Mouse (Mus musculus) hindbrain, embryonic 12.5 days (tissue): ENCODE measurements around the gene Zpld1. TPM values are rescaled to one million over a fixed set of nuclear protein-coding genes. Genes with fewer than 3 reads are reported as not detected.

ENCODE experiments used
- ATAC-seq: fragments of 200-750 bp; cut with Nextera tagmentation; 2 replicates; pipeline ENCODE4 v1.8.0; 2017; ENCODE audit warnings: moderate TSS enrichment; ENCODE audit not compliant: low FRiP score
- H3K27ac ChIP-seq: fragments of 300-500 bp; sonication (generic); 2 replicates; pipeline ENCODE4 v1.5.1; 2016; ENCODE audit warnings: mild to moderate bottlenecking
- H3K27me3 ChIP-seq: fragments of 300-500 bp; sonication (generic); 2 replicates; pipeline ENCODE4 v1.6.1; 2016; ENCODE audit warnings: mild to moderate bottlenecking
- H3K36me3 ChIP-seq: fragments of 300-500 bp; sonication (generic); 2 replicates; pipeline ENCODE4 v1.6.1; 2016; ENCODE audit warnings: mild to moderate bottlenecking
- H3K4me1 ChIP-seq: fragments of 300-500 bp; sonication (generic); 2 replicates; pipeline ENCODE4 v1.6.1; 2016
- H3K4me2 ChIP-seq: fragments of 300-500 bp; sonication (generic); replicated peaks from 2 replicates; pipeline ENCODE4 v1.6.1; 2016; ENCODE audit warnings: mild to moderate bottlenecking
- H3K4me3 ChIP-seq: fragments of 300-500 bp; sonication (generic); 2 replicates; pipeline ENCODE4 v1.5.1; 2016; ENCODE audit warnings: mild to moderate bottlenecking
- H3K9ac ChIP-seq: fragments of 300-500 bp; sonication (generic); 2 replicates; pipeline ENCODE4 v1.6.1; 2016; ENCODE audit warnings: mild to moderate bottlenecking, moderate library complexity
- H3K9me3 ChIP-seq: fragments of 300-500 bp; sonication (generic); replicated peaks from 2 replicates; pipeline ENCODE4 v1.6.1; 2016; ENCODE audit warnings: mild to moderate bottlenecking
- WGBS: fragments of 180-500 bp; shearing (Covaris S2); methylation state at CpG from one replicate; pipeline ENCODE4 v1.1.7; 2016; 5-methylcytosine and 5-hydroxymethylcytosine counted together
- polyA plus RNA-seq: library from polyadenylated mRNA; unstranded; fragments of >200 nt; fragmentation: Nextera tagmentation; extraction: Ambion mirVana; gene quantifications from 2 replicates; pipeline ENCODE4 v1.2.1, GENCODE M21; 2016

Zpld1 gene
- polyA plus RNA-seq = 10.8 and 11.6 TPM in 2 replicates

- 94% methylated on average over 2 of the region's 2 CpGs for WGBS
- H3K9ac ChIP-seq = no peak within 1 kb of the TSS
- no peaks in the 10 kb centered on the region for H3K4me1 ChIP-seq
- H3K4me2 ChIP-seq = no peak within 1 kb of the TSS
- no peaks in the 10 kb centered on the region for H3K36me3 ChIP-seq
- H3K27me3 ChIP-seq = no peaks in the 10 kb centered on the region
- H3K9me3 ChIP-seq = no peaks in the 10 kb centered on the region
- H3K4me3 ChIP-seq = no peak within 1 kb of the TSS
- H3K27ac ChIP-seq = no peak within 1 kb of the TSS
- no peak for ATAC-seq
These were observed at the start of gene Zpld1 for GRCm38 (mm10) chr16:55297886-55298285. Zpld1 (minus strand) TSS chr16:55297986.

- Histone ChIP-seq H3K9me3 (0 out of 2 replicates have a peak, but pooled peaks cover 2% of the 10 kb centered on the region), H3K4me3 (no peak overlapping the region), H3K4me2 (no peak overlapping the region), H3K4me1 (no peaks in the 10 kb centered on the region), H3K9ac (no peak overlapping the region), H3K27me3 (no peaks in the 10 kb centered on the region), H3K27ac (no peak overlapping the region), H3K36me3 (no peaks in the 10 kb centered on the region)
- no peak for ATAC-seq
- WGBS = 71% methylated on average over 3 of the region's 3 CpGs
These were observed 47.9 kb upstream of the Zpld1 start for GRCm38 (mm10) chr16:55345644-55346043.

- no peak overlapping the region; the same call in 1 of the 2 replicates for H3K27ac ChIP-seq
- H3K9ac ChIP-seq = no peak overlapping the region
- H3K27me3 ChIP-seq = no peaks in the 10 kb centered on the region
- 48% methylated on average over 8 of the region's 8 CpGs for WGBS
- no peaks in the 10 kb centered on the region for H3K9me3 ChIP-seq
- H3K4me1 ChIP-seq = 0 out of 2 replicates have a peak, but pooled peaks cover 5% of the 10 kb centered on the region
- H3K36me3 ChIP-seq = no peaks in the 10 kb centered on the region
- ATAC-seq = peak; percentile 99
- H3K4me3 ChIP-seq = no peak overlapping the region
- no peak overlapping the region for H3K4me2 ChIP-seq
These were observed 24.0 kb upstream of the Zpld1 start for GRCm38 (mm10) chr16:55321542-55322514.

DNA sequence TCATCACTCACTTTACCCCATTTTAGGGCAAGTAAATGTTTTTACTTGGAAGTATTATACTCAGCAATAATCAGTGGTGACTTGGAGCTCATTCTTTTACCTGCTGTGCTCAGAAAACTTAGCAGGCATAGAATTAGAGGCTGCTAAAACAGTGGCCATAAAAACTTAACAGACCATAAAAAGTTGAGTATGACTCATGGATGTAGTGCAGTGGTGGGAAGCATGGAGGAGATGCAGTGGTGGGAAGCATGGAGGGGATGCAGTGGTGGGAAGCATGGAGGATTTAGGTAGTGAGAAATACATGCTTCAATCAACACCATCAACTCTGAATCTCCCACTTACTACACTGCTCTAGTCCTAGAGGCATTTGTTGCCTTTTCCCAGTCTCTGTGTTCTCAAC, 19.2 kb upstream of the Zpld1 start:
- Histone ChIP-seq H3K4me1 (0 out of 2 replicates have a peak, but pooled peaks cover 7% of the 10 kb centered on the region), H3K9me3 (no peaks in the 10 kb centered on the region), H3K9ac (no peak overlapping the region), H3K4me3 (no peak overlapping the region), H3K27ac (no peak overlapping the region), H3K4me2 (no peak overlapping the region), H3K27me3 (no peaks in the 10 kb centered on the region), H3K36me3 (no peaks in the 10 kb centered on the region)
- ATAC-seq = no peak

DNA sequence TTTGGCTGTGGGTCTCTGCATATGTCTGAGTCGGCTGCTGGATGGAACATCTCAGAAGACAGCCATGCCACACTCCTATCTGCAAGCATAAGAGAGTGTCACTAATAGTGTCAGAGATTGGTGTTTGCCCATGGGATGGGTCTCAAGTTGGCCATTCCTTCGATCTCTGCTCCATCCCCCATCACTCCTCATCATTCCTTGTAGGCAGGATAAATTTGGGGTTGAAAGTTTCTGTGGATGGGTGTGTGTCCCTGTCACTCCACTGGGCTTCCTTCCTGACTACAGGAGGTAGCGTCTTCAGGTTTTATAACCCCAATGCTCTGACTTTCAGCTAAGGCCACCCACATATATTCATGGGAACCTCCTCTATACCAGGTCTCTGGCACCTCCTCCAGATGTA, 14.3 kb upstream of the Zpld1 start:
- Histone ChIP-seq H3K9ac (no peak overlapping the region), H3K4me2 (no peak overlapping the region), H3K27ac (no peak overlapping the region), H3K9me3 (no peaks in the 10 kb centered on the region), H3K4me3 (no peak overlapping the region), H3K36me3 (no peaks in the 10 kb centered on the region), H3K27me3 (no peaks in the 10 kb centered on the region), H3K4me1 (0 out of 2 replicates have a peak, but pooled peaks cover 5% of the 10 kb centered on the region)
- ATAC-seq = no peak
- 83% methylated on average over 3 of the region's 3 CpGs for WGBS

DNA sequence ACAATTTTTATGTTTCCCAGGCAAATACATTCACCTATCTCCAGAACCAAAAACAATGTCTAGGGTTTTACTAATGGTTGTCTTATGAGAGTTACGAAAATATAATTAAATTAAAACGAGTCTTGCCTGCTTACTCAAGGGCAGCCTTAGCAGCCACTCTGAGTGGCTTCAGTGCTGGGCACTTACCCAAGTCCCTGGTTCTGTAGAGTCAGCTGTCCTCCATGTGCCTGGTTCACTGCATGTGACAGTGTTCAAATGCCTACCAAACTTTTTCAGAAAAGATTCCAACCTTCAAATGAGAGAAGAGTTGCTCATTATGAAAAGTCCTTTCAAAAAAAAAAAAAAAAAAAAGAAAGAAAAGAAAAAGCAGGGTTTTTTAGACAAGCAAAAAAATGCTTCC, 15.1 kb downstream of the Zpld1 start:
- WGBS = 89% methylated on average over 2 of the region's 2 CpGs
- Histone ChIP-seq H3K9ac (no peak overlapping the region), H3K9me3 (no peaks in the 10 kb centered on the region), H3K27ac (no peak overlapping the region), H3K4me3 (no peak overlapping the region), H3K27me3 (no peaks in the 10 kb centered on the region), H3K4me1 (no peaks in the 10 kb centered on the region), H3K4me2 (no peak overlapping the region), H3K36me3 (no peaks in the 10 kb centered on the region)
- no peak for ATAC-seq

DNA sequence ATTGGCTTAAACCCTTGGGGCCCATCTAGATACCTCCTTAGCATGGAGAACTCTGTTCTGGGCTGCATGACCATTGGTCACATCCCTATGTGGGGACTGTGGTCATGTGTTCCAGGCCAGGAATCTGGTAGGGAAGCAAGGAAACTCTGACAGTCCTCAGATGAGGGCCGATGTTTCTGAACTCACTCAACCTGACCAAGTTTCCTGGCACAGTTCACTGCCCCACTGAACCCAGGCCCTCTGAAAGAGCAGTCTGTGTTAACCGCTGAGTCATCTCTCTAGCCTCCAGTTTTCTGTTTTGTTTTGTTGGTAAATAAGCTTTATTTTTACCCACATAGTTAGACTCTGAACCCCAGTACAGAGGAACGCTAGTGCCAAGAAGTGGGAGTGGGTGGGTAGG, 20.3 kb downstream of the Zpld1 start:
- Histone ChIP-seq H3K27ac (no peak overlapping the region), H3K9me3 (no peaks in the 10 kb centered on the region), H3K9ac (no peak overlapping the region), H3K4me1 (no peaks in the 10 kb centered on the region), H3K4me2 (no peak overlapping the region), H3K4me3 (no peak overlapping the region), H3K27me3 (no peaks in the 10 kb centered on the region), H3K36me3 (no peaks in the 10 kb centered on the region)
- no peak for ATAC-seq
- 86% methylated on average over 3 of the region's 3 CpGs for WGBS

DNA sequence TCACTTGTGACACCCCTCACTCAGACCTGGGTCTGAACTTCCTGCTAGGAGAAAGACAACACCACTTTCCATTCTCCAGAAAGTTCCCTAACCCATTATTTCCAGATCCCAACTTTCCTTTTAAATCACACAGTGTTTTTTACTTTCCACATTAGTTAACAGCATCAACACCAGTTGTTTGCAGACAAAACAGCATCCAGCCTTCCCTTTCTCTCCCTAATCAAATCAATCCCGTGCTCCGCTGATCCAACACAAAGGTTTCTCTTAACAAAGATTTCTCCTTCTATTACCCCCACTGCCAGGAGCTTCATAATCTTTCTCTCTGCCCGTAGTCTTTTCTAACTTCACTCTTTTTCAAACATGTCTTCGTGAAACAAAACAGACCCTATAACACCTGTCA, 32.5 kb downstream of the Zpld1 start:
- no peak overlapping the region for H3K9ac ChIP-seq
- no peak overlapping the region for H3K27ac ChIP-seq
- WGBS = 18% methylated on average over 4 of the region's 4 CpGs
- no peak for ATAC-seq
- H3K27me3 ChIP-seq = no peaks in the 10 kb centered on the region
- no peak overlapping the region for H3K4me2 ChIP-seq
- no peaks in the 10 kb centered on the region for H3K36me3 ChIP-seq
- peaks cover 3% of the 10 kb centered on the region; the same call in 1 of the 2 replicates for H3K4me1 ChIP-seq
- no peak overlapping the region for H3K4me3 ChIP-seq
- no peaks in the 10 kb centered on the region for H3K9me3 ChIP-seq

DNA sequence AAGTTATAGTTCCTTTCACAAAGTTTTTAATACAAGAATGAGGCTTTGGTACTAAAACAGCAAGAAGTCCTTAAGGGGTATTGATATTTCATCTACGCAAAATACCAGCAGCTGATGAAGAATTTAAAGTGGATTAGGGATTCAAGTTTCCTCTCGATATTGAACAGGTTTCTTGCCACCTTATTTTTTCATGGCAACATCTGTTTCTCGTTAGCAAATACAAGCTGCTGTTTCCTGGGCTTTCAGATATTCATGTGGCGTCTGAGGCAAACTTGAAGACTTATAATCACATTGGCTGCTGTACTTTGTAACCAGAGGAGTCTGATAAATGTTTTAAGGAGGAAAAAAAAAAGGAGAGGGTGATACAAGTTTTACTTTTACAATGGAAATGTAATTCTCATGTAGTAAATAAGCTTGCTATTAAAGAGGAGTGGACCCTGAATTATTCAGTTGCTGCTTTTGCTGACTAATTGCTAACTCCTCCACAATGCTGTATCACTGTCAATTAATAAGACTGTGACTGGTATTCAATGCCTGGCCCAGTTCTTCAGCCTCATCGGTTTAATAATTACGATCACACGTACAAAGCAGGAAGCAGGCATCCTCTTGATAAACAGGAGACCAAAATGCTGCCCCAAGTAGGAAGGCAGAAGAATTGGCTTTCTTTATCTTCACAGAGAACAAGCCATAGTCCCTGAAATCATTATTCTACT, 36.8 kb downstream of the Zpld1 start:
- Histone ChIP-seq H3K27ac (no peak overlapping the region), H3K9ac (no peak overlapping the region), H3K9me3 (no peaks in the 10 kb centered on the region), H3K4me2 (no peak overlapping the region), H3K4me3 (no peak overlapping the region), H3K4me1 (peaks cover 3% of the 10 kb centered on the region; the same call in 1 of the 2 replicates), H3K27me3 (no peaks in the 10 kb centered on the region), H3K36me3 (no peaks in the 10 kb centered on the region)
- WGBS = 68% methylated on average over 7 of the region's 7 CpGs
- no peak for ATAC-seq

- WGBS = 85% methylated on average over 6 of the region's 6 CpGs
- H3K4me1 ChIP-seq = no peaks in the 10 kb centered on the region
- no peaks in the 10 kb centered on the region for H3K27me3 ChIP-seq
- no peak overlapping the region for H3K27ac ChIP-seq
- H3K4me3 ChIP-seq = no peak overlapping the region
- no peak overlapping the region for H3K4me2 ChIP-seq
- no peaks in the 10 kb centered on the region for H3K36me3 ChIP-seq
- H3K9me3 ChIP-seq = no peaks in the 10 kb centered on the region
- H3K9ac ChIP-seq = no peak overlapping the region
- no peak for ATAC-seq
These were observed 38.1 kb downstream of the Zpld1 start for GRCm38 (mm10) chr16:55259719-55260118.

- H3K9me3 ChIP-seq = no peaks in the 10 kb centered on the region
- no peak overlapping the region for H3K4me2 ChIP-seq
- ATAC-seq = no peak
- H3K27ac ChIP-seq = no peak overlapping the region
- WGBS = 67% methylated on average over 2 of the region's 2 CpGs
- no peak overlapping the region for H3K9ac ChIP-seq
- H3K36me3 ChIP-seq = no peaks in the 10 kb centered on the region
- no peaks in the 10 kb centered on the region for H3K4me1 ChIP-seq
- no peak overlapping the region for H3K4me3 ChIP-seq
- no peaks in the 10 kb centered on the region for H3K27me3 ChIP-seq
These were observed 56.8 kb downstream of the Zpld1 start for GRCm38 (mm10) chr16:55240996-55241395.

DNA sequence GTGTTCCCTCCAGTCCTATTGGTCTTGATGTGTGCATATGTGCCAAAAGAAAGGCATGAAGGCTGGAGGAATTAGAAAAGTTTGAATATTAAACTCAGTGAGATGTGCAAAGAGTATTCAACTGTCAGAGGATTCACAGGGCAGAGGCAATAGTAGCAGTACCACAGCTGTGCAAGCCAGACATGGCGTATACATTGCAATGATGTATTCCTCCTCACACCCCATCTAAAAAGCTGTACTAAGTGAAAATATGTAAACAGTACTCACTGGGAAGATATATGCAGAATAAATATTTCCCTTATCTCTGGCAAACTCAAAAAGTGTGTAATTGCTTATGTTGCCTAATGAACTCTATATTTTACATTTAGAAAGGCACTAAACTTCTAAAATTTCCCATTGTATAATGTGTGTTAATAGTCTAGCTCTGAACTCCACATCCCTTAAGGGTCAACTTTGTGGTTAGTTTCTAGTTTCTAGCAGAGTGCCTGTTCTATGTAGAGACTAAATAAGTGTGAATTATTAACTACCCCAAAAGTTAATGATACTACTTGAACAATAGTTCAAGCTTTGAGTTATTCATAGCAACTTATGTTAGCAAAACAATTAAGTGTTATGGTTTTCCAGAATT, 68.7 kb downstream of the Zpld1 start:
- no peak overlapping the region for H3K9ac ChIP-seq
- H3K4me1 ChIP-seq = no peaks in the 10 kb centered on the region
- no peaks in the 10 kb centered on the region for H3K36me3 ChIP-seq
- ATAC-seq = no peak
- H3K4me2 ChIP-seq = no peak overlapping the region
- no peaks in the 10 kb centered on the region for H3K9me3 ChIP-seq
- 100% methylated on average over 1 of the region's 1 CpGs for WGBS
- H3K27me3 ChIP-seq = no peaks in the 10 kb centered on the region
- H3K4me3 ChIP-seq = no peak overlapping the region
- no peak overlapping the region for H3K27ac ChIP-seq
